Mouse (Mus musculus): ENCODE data around the gene Olfr659. TPM values are rescaled to one million over a fixed set of nuclear protein-coding genes. Genes with fewer than 3 reads are reported as not detected.

The Olfr659 gene
- not detected in 2 replicates for polyA plus RNA-seq (2012; rRNA removed)

GRCm38 (mm10) chr7:104666453-104666852 lies at the start of gene Olfr659:
Gene Olfr659 (plus strand): TSS chr7:104666753.
- H3K27ac ChIP-seq (ENCODE audit: insufficient read depth, low read depth, low read length) = no peak within 1 kb of the TSS
- 88% methylated on average over 3 of the region's 3 CpGs for WGBS
- H3K27me3 ChIP-seq (ENCODE audit: control insufficient read depth, insufficient read depth, low read length) = no peaks in the 10 kb centered on the region
- TF ChIP-seq POLR2A (IDR thresholded peaks at IDR 0.05; ENCODE audit: low read depth, low read length) (no peak), CTCF (IDR thresholded peaks at IDR 0.05; ENCODE audit: extremely low read depth, insufficient read length, insufficient replicate concordance, low read depth, low read length) (no peak)
- no peak within 1 kb of the TSS for H3K4me3 ChIP-seq (ENCODE audit: low read depth, low read length)
- no peaks in the 10 kb centered on the region for H3K36me3 ChIP-seq (ENCODE audit: control insufficient read depth, insufficient read depth, low read length)
- H3K4me1 ChIP-seq (ENCODE audit: control insufficient read depth, insufficient read depth, insufficient read length, low read length) = no peaks in the 10 kb centered on the region

- H3K4me3 ChIP-seq (ENCODE audit: low read depth, low read length) = no peak within 1 kb of the TSS
- no peak for TF ChIP-seq CTCF (IDR thresholded peaks at IDR 0.05; ENCODE audit: extremely low read depth, insufficient read length, insufficient replicate concordance, low read depth, low read length)
- no peak for TF ChIP-seq POLR2A (IDR thresholded peaks at IDR 0.05; ENCODE audit: low read depth, low read length)
- no peak within 1 kb of the TSS for H3K27ac ChIP-seq (ENCODE audit: insufficient read depth, low read depth, low read length)
- no peaks in the 10 kb centered on the region for H3K27me3 ChIP-seq (ENCODE audit: control insufficient read depth, insufficient read depth, low read length)
- H3K4me1 ChIP-seq (ENCODE audit: control insufficient read depth, insufficient read depth, insufficient read length, low read length) = no peaks in the 10 kb centered on the region
- H3K36me3 ChIP-seq (ENCODE audit: control insufficient read depth, insufficient read depth, low read length) = no peaks in the 10 kb centered on the region
These were observed 42.1 kb upstream of the Olfr659 start, which contains the start of gene Olfr657 for GRCm38 (mm10) chr7:104624494-104624893. Gene Olfr657 (plus strand): TSS chr7:104624794.

GRCm38 (mm10) chr7:104646841-104647482 lies 19.6 kb upstream of the Olfr659 start, which contains the start of gene Olfr658:
Gene Olfr658 (minus strand): TSS chr7:104647305.
- TF ChIP-seq CTCF (IDR thresholded peaks at IDR 0.05; ENCODE audit: extremely low read depth, insufficient read length, insufficient replicate concordance, low read depth, low read length) (peak; percentile 35; the same call in 1 of the 2 replicates), POLR2A (IDR thresholded peaks at IDR 0.05; ENCODE audit: low read depth, low read length) (no peak)
- Histone ChIP-seq H3K4me3 (ENCODE audit: low read depth, low read length) (peak within 1 kb of the TSS; percentile 50), H3K27ac (ENCODE audit: insufficient read depth, low read depth, low read length) (no peak within 1 kb of the TSS), H3K36me3 (ENCODE audit: control insufficient read depth, insufficient read depth, low read length) (no peaks in the 10 kb centered on the region), H3K27me3 (ENCODE audit: control insufficient read depth, insufficient read depth, low read length) (no peaks in the 10 kb centered on the region), H3K4me1 (ENCODE audit: control insufficient read depth, insufficient read depth, insufficient read length, low read length) (peaks cover 2% of the 10 kb centered on the region; the same call in 1 of the 2 replicates)
- 30% methylated on average over 21 of the region's 22 CpGs for WGBS

- Histone ChIP-seq H3K4me3 (ENCODE audit: low read depth, low read length) (no peak within 1 kb of the TSS), H3K27ac (ENCODE audit: insufficient read depth, low read depth, low read length) (no peak within 1 kb of the TSS), H3K27me3 (ENCODE audit: control insufficient read depth, insufficient read depth, low read length) (no peaks in the 10 kb centered on the region), H3K36me3 (ENCODE audit: control insufficient read depth, insufficient read depth, low read length) (no peaks in the 10 kb centered on the region), H3K4me1 (ENCODE audit: control insufficient read depth, insufficient read depth, insufficient read length, low read length) (no peaks in the 10 kb centered on the region)
- no peak for TF ChIP-seq CTCF (IDR thresholded peaks at IDR 0.05; ENCODE audit: extremely low read depth, insufficient read length, insufficient replicate concordance, low read depth, low read length)
- TF ChIP-seq POLR2A (IDR thresholded peaks at IDR 0.05; ENCODE audit: low read depth, low read length) = no peak
- 86% methylated on average over 2 of the region's 2 CpGs for WGBS
These were observed 19.6 kb downstream of the Olfr659 start, which contains the start of gene Olfr661 for GRCm38 (mm10) chr7:104686201-104686600. Gene Olfr661 (plus strand): TSS chr7:104686501.

Other genes with a start within 250 kb of the Olfr659 start
- gene Trim30a, start 201.6 kb upstream of the Olfr659 start, polyA plus RNA-seq (2012; rRNA removed) = 0.62 and 1.9 TPM in 2 replicates
- gene Trim30d, start 158.9 kb upstream of the Olfr659 start, polyA plus RNA-seq (2012; rRNA removed) = 4.1 and 14.4 TPM in 2 replicates
- gene Olfr651, start 116.6 kb upstream of the Olfr659 start, polyA plus RNA-seq (2012; rRNA removed) = not detected in 2 replicates
- gene Olfr652, start 105.9 kb upstream of the Olfr659 start, polyA plus RNA-seq (2012; rRNA removed) = not detected in 2 replicates
- not detected in 2 replicates for gene Olfr653, start 89.4 kb upstream of the Olfr659 start, polyA plus RNA-seq (2012; rRNA removed)
- gene Olfr654, start 79.7 kb upstream of the Olfr659 start, polyA plus RNA-seq (2012; rRNA removed) = not detected in 2 replicates
- gene Olfr655, start 65.0 kb upstream of the Olfr659 start, polyA plus RNA-seq (2012; rRNA removed) = not detected in 2 replicates
- not detected in 2 replicates for gene Olfr656, start 52.8 kb upstream of the Olfr659 start, polyA plus RNA-seq (2012; rRNA removed)
- gene Olfr657, start 42.0 kb upstream of the Olfr659 start, polyA plus RNA-seq (2012; rRNA removed) = not detected in 2 replicates
- gene Olfr658, start 19.4 kb upstream of the Olfr659 start, polyA plus RNA-seq (2012; rRNA removed) = 0.06 TPM in 1 of 2 replicates, not detected in the other
- not detected in 2 replicates for gene Olfr661, start 19.7 kb downstream of the Olfr659 start, polyA plus RNA-seq (2012; rRNA removed)
- not detected in 2 replicates for gene Usp17le, start 110.7 kb downstream of the Olfr659 start, polyA plus RNA-seq (2012; rRNA removed)
- gene Usp17lb, start 175.8 kb downstream of the Olfr659 start, polyA plus RNA-seq (2012; rRNA removed) = not detected in 2 replicates
- gene Usp17la, start 190.3 kb downstream of the Olfr659 start, polyA plus RNA-seq (2012; rRNA removed) = not detected in 2 replicates
- not detected in 2 replicates for gene Olfr665, start 211.3 kb downstream of the Olfr659 start, polyA plus RNA-seq (2012; rRNA removed)
- not detected in 2 replicates for gene Olfr666, start 229.2 kb downstream of the Olfr659 start, polyA plus RNA-seq (2012; rRNA removed)